Mouse (Mus musculus): Measurements from ENCODE around the gene Mvp.
A peak's percentile ranks its signal among the peaks of the same experiment; 100 is the strongest.

Mvp gene

DNA sequence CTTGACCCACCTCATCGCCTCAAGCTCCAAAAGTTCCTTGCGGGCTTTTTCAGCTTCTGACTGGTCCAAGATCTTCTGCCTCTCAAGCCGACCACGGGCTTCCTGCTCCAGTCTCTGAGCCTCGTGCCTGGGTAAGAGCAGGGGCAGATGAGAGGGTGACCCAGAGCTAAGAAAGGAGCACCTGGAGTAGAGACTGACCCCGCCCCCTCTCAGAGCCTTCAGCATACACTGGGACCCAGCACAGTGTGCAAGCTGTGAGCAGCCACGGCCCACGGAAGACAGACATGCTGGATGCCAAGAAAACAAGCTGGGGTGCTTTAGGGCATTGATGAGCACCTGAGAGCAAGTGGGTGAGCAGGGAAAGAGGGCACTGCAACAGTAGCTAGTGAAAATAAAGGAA, 25.6 kb downstream of the Mvp start:
- no peak for DNase-seq (ENCODE audit: low spot score)

DNA sequence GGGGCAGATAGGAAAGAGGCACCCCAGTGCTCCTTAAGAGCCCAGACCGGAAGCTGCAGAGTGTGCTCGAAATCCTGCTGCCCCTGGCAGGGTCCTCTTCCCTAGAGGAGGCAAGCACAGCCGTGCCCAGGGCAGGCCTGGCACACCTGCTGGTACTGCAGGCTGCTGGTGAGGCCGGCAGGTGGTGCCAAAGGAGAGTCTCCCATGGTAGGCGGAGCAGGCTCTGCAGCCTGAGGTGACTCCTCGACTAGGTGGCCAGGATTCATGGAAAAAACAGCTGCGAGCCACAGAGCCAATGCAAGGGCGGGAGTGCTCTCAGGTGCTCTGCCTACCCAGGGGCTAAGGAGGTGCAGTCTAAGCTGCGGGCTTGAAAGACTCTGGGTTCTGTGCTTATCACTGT, 28.1 kb downstream of the Mvp start:
- DNase-seq (ENCODE audit: low spot score): peak; percentile 44

DNA sequence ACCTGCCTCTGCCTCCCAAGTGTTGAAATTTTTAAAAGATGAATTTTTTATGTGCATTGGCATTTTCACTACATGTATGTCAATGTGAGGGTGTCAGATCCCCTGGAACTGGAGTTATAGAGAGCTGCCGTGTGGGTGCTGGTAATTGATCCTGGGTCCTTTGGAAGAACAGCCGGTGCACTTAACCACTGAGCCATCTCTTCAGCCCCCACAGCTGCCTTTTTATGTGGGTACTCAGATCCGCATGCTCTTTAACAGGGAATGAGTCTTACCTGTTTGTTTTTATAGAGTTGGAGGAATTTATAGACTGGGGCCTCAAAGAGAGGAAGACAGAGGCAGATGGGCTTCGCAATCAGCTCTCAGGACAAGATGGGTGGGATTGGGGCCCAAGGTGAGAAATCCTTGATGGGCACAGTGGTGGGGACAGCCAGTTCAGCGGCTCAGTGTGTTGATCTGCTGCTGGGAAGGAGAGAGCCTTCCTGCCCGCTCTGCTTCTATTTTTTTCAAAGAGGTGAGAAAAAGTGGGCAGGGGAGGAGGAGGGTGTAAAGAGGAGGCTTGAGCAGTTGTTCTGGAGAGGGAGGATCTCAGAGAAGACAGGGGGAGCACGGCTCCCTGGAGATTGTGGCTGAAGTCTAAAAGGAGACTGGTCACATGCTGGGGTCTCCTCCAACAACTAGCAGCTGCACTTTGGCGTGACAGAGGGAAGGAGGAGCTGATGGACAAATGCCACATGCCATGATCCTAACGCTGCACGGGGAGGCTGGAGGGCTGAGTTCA, 29.6 kb downstream of the Mvp start:
- no peak for DNase-seq (ENCODE audit: low spot score)

DNA sequence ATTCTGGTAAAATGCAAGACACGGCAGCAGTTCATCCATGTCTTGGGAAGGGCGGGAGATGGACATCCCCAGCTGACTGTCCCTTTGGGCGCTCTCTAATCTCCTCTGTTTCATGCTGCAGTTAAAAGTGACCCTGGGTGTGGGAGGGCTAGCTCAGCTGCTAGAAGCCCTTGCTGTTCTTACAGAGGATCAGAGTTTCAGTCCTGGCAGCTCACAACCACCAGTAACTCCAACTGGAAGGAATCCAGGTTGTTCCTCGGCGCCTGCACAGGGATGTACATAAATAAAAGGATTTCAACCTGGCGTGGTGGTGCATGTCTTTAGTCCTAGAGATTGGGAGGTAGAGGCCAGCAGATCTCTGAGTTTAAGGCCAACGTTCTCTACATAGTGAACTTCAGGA, 31.3 kb downstream of the Mvp start:
- no peak for DNase-seq (ENCODE audit: low spot score)

DNA sequence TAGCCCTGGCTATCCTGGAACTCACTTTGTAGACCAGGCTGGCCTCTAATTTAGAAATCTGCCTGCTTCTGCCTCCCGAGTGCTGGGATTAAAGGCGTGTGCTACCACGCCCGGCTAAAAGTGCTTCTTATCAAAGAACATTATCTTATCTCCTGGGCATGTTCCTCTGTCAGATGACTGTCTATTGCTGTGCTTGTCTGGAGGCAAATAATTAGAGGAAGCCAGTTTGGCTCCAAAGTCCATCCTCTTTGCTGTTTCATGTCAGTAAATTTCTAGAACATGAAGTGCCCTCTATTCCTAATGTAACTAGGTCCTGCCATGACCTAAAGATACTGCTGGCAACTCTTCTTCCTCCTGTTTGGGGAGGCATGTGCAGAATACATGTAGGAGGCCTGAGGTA, 32.4 kb downstream of the Mvp start:
- DNase-seq (ENCODE audit: low spot score): no peak

DNA sequence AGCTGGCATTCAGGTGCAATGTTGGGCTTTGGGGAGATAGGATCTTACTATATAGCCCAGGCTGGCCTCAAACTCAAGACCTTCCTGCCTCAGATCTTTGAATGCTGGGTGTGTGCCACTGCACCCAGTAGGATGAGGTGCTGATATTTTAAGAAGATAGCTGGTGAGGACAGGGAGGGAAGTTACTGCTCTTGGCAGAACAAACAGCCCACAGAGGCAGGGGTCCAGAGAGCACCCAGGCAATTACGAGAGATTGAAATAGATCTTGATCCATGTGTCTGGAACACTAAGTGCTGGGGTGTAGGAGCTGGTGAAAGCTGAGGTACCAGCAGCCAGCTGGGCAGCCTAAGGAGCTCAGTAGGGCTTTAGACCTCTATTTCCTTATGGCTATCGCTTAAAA, 32.8 kb downstream of the Mvp start:
- DNase-seq (ENCODE audit: low spot score): no peak

DNA sequence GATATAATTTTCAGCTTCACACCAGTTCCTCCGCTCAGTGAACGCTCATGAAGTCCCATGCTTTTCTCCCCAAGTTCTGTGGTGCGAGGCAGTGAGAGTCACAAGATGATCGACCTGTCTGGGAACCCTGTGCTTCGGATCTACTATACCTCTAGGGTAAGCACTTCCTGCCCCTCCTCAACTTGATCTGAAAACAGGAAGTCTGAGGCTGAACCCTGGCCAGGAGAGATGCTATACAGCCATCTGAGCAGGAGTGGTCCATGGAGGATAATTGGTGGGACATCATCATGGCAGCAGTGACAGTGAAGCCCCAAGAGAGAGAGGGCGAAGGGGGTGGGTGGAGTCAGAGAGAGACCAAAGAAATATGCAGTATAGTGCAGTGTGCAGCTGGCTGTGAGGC, 35.6 kb downstream of the Mvp start:
- no peak for DNase-seq (ENCODE audit: low spot score)

DNA sequence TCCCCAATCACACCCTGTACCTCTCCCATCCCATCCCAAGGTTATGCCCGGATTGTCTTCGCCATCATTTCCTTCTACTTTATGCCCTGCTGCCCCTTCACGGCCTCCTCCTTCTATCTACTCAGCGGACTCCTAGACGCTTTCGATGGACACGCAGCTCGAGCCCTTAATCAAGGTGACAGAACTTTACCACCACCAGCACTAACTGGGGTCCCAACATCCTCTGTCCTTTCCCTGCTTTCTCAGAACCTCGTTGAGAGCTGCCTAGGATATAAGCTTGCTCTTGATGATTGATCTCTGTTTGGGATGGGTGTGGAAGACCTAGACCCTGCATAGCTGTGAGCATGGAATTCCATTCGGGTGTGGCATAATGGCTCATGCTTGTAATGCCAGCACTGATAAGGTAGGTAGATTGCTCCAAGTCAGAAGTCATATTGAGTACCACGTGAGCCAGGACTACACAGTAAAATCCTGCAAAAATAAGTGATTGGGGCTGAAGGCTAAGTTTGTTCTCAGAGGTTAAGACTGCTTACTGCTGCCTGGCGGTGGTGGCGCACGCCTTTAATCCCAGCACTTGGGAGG, 37.5 kb downstream of the Mvp start:
- no peak for DNase-seq (ENCODE audit: low spot score)

DNA sequence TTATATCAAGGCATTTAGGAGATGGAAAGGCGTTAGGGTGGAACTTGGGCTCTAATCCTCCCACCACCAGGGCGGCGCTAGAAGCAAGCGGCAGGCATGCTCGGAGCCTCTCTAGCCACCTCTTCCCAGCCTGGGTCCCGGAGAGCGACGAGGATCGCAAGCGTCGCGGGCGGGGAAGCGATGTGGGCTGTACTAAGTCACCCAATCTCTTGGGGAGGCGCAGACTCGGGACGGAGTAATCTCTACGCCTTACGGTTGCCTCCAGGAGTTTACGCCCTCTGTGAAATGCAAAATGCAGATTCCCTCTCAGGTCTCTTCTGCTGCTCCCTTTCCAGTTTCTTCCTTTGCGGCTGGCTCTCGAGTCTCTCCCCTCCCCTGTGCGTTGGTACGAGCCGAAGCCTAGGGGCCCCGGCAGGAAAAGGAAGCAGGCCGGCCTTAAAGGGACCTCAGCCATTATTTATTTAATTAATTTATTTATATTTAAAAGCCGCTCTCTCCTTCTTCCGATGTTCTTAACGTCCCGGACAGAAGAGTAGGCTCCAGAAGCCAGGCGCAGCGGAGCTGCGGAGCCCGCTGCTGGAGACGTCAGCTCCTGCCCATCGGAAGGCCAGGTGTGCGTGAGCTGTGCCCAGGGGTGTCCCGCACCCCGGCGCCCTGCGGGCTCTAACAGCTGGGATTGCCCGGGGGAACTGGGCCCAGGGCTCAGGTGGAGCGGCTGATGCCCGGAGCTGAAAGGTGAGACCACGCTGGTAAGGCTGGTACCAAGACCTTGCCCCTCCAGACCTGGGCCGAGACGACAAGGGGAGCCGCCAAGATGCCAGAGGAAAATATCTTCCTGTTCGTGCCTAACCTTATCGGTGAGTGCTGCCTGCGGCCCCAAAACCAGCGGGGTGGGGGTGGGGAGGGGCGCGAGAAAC, 38.2 kb downstream of the Mvp start, which contains the start of gene Cdiptos:
Gene Cdiptos, minus strand, starts transcription at position 149 of the 917 bp plus-strand sequence.
- DNase-seq (ENCODE audit: low spot score): peak; percentile 96

DNA sequence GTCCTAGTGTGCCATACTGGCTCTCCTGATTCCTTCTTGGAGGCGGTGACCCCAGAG, 38.7 kb downstream of the Mvp start, which contains the start of gene Cdipt:
Gene Cdipt, plus strand, starts transcription at position 22 of the 57 bp plus-strand sequence.
- no peak for DNase-seq (ENCODE audit: low spot score)

DNA sequence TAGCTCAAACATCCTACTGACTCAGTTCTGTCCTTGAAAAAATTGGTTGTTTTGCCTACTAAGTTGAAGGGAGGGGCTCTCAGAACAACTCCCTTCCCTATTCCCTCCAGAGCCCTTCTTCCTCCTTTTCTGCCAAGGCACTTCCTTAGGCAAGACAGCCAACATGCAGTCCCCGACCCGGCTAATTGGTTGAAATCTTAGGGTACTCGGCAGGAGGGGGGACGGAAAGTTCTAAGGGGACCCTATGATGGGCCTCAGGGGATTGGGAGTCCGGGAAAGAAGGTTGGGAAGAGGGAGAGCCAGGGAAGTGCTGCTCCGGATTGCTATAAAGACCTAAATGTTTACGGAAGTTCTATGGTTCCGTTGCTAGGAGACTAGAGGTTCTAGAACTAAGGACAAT, 38.9 kb downstream of the Mvp start:
- no peak for DNase-seq (ENCODE audit: low spot score)

DNA sequence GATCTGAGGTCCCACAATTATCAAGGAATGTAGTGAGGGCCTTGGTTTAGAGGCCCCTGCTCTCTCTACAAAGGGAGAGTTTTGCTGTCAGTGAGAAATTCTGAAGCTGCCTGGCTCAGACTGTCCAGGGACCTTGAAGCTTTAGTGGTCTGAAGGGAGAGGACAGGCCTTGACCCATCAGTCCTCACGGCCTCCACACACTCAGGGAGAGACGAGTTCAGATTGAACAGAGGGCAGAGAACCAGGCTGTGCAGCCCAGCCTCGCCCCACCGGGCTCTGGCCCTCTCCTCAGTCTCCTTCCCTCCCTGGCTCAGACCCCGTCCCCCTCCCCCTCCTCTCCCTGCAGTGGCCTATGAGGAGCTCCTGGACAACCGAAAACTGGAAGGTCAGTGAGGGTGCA, 47.1 kb downstream of the Mvp start:
- DNase-seq (ENCODE audit: low spot score): no peak

DNA sequence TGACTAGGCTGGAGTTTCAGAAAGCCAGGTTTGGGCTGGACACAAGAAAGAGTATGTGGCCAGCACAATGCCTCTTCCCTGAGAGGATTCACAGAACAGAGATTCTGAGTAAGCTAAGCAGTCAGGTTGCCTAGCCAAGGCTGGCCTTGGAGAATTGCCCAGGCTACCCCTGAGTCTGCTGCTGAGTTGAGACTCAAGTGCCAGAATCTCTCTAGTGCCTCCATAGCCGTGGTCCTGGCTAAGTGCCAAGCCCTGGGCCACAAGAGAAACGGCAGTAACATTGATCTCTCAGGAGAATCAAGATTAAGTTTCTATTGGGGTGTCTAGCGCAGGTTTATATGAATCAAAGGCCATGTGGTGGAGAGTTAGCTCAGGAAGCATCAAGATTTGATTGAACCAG, 48.9 kb downstream of the Mvp start:
- DNase-seq (ENCODE audit: low spot score): no peak

DNA sequence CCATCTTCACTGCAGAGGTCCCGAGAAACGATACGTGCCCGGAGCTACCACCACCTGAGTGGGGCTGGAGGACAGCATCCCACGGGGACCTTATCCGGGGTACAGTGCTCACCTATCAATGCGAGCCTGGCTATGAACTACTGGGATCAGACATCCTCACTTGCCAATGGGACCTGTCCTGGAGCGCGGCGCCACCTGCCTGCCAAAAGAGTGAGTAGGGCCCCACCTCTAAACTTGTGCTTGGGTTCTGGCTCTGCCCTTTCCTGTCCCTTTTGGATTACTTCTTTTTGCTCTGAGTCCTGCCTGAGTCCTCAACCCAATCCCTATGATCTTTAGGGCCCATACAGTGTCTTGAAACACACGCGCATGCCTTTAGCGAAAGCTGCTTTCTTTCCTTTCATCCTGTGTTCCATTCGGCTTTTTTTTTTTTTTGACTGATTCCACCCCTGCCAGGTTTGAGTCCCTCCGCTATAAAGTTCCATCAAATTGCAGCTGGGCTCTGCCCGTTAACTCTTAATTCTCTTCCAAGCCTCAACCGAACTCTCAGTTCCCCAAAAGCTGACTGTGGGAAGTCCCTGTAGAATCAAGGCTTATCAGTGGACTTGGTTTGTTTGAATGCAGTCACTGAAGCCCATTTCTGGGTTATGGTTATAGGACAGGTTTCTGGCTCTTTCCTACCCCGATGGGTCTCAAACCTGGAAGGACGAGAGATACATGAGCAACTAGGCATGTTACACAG, 50.7 kb downstream of the Mvp start:
- DNase-seq (ENCODE audit: low spot score): no peak

DNA sequence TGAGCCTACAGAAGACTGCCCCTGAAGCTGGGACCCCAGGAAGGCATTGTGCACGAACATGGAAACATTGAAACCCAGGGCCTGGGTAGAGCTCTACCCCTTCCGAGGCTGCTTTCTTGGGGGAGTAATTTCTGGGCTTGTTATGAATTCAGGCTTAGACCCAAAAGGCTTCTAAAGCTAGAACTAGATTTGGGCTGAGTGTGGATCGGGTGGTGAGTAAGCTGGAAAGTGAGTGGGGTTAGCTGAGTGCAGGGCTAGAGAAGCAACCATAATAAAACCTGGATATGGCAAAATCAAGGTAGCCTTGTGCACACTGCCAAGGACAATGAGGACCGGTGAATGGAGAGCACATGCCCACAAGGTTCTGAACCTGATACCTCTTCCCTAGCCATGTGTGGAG, 52.5 kb downstream of the Mvp start:
- no peak for DNase-seq (ENCODE audit: low spot score)

DNA sequence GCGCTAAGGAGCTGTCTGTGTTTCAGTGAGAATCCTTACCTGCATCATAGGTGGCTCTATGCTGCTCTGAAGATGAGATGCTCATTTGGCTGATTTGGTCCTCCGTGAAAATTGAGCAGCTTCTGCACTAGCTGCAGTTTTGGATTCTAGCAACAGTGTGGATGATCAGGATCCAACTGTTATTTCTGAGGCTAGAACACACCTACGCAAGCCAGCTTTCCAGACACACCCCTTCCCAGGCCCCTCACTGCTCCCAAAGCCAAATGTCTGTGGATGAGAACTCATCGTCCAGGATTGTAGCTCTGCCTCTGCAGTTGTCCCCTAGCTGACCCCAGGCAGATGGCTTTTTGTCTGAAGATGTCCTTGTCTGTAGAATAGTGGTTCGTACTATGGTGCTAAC, 53.3 kb downstream of the Mvp start:
- peak; percentile 67 for DNase-seq (ENCODE audit: low spot score)

DNA sequence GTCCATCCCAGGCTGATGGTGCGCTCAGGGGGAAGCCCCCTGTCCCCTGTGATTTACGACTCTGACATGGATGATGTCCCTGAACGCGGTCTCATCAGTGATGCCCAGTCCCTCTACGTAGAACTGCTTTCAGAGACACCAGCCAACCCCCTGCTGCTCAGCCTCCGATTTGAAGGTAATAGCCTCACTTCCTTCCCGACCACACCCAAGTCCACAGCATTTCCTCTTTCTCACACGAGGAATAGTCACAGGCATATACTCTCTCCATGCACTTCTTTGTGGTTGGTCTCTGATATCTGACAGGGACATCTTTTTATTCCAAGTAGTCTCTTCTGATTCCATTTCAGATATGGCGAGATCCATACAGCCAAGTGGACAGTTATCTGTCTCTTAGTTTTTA, 54.6 kb downstream of the Mvp start:
- no peak for DNase-seq (ENCODE audit: low spot score)

DNA sequence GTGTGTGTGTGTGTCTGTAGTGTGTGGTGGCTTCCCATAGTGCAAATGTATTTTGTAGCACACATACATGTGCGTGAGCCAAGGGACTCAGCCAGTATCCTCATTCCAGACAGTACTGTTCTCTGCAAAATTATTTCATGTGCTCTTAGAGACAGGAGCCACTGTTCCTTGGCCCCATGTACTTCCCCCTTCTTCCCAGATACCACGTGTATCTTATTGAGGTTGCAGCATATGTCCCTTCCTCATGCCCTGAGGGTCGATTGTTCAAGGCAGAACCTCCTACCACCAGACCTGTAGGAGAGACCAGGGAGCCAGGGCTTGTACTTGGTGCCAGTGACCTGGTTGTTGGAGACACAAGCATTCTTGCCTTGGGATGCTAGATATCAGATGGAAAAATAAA, 59.3 kb downstream of the Mvp start:
- DNase-seq (ENCODE audit: low spot score): no peak

DNA sequence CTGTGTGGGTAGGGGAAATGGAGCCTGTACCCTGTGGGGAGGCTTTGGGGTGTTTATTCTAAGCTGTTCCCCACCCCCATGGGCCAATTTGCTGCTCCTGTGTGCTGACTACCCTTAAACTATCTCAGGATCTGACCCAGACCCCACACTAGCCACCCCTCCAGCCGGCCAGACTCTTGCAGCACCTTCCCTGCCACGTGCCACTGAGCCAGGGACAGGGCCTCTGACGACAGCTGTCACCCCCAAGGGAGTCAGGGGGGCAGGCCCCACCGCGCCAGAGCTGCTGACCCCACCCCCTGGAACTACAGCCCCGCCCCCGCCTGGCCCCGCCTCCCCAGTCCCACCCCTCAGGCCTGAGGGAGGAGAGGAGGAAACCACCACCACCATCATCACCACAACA, 61.8 kb downstream of the Mvp start:
- DNase-seq (ENCODE audit: low spot score): no peak

DNA sequence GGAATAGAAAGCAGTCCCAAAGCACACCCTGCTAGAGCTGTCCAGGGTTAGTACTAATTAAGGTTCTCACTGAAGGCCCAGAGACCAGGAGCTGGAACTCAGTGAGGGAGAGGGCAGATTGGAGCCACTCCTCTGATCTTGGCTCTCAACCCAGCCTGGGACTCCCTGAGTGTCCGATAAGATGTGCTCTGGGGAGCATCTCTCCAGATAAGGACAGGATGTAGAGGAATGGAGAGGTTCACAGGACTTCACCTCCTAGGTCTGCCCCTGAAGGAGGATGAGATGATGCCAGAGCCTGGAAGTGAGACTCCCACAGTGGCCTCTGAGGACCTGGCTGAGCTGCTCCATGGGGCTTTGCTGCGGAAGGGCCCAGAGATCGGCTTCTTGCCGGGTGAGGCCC, 62.7 kb downstream of the Mvp start:
- DNase-seq (ENCODE audit: low spot score): no peak

DNA sequence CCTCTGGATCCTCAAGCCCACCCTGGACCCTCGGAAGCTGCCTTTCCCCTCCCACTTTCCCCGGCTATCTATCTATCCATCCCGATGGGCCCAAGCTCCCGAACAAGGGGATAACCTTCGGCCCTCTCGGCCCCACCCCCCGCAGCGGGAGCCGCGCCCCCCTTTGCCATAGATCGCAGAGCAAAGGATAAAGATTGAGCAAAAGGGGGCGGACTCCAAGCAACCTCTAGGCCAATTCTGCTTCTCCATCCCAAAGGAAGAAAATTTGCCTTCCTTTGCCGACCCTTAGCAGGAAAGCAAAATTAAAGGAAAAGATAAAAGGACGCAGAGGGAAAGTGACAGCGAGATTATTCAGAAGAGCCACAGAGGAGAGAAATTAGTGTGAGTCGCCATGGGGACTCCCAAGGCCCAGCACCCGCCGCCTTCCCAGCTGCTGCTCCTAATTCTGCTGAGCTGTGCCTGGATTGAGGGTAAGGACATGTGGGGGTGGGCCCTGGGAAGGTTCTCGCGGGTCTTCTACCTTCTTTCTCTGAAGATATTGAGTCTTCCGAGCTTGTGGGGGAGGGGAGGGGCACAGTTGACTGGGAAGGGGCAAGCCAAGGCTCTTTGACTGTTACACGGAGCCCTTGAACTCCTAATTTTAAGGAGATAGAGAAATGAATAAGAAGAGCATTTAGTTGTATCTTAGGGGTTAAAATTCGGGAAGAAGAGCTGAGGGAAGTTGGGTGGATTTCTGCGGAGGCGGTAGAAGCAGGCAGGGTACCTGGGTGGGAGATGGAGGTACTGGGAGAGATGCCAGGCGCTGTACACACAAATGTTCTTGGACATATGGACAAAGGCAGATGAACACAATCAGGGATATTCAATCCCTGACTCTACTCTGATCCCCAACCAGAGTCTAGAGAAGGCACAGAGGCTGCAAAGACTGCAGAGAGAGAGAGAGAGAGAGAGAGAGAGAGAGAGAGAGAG, 63.5 kb downstream of the Mvp start:
- DNase-seq (ENCODE audit: low spot score): no peak

All from layer of hippocampus, adult 11-12 months (tissue).